Mouse (Mus musculus) kidney, postnatal 0 days (tissue): Measurements from ENCODE around the gene Mef2b. TPM values are rescaled to one million over a fixed set of nuclear protein-coding genes. Genes with fewer than 3 reads are reported as not detected.
"Not testable (repeated sequence)": the region's sequence is repeated elsewhere in the genome, so short reads cannot be mapped to it uniquely, and the experiment has no call there.

ENCODE experiments used
- ATAC-seq: fragments of 200-750 bp; cut with Nextera tagmentation; replicated peaks from 2 replicates; pipeline ENCODE4 v1.8.0; 2017; ENCODE audit warnings: low read depth, moderate number of reproducible peaks, moderate TSS enrichment, moderate library complexity; ENCODE audit not compliant: low FRiP score
- DNase-seq: peaks from one replicate; pipeline ENCODE4 v3.0.0-alpha.2; 2016; ENCODE audit warnings: low spot score
- H3K27ac ChIP-seq: fragments of 300-500 bp; sonication (generic); 2 replicates; pipeline ENCODE4 v1.5.1; 2014; ENCODE audit warnings: mild to moderate bottlenecking
- H3K27me3 ChIP-seq: fragments of 300-500 bp; sonication (generic); 2 replicates; pipeline ENCODE4 v1.6.1; 2014; ENCODE audit warnings: low read length, mixed read lengths; ENCODE audit not compliant: insufficient read depth
- H3K36me3 ChIP-seq: fragments of 300-500 bp; sonication (generic); 2 replicates; pipeline ENCODE4 v1.6.1; 2014; ENCODE audit warnings: low read length, mixed read lengths; ENCODE audit not compliant: insufficient read depth
- H3K4me1 ChIP-seq: fragments of 300-500 bp; sonication (generic); replicated peaks from 2 replicates; pipeline ENCODE4 v1.6.1; 2014; ENCODE audit warnings: antibody characterized with exemption, low read length, mixed read lengths; ENCODE audit not compliant: insufficient read depth
- H3K4me2 ChIP-seq: fragments of 300-500 bp; sonication (generic); 2 replicates; pipeline ENCODE4 v1.6.1; 2014; ENCODE audit warnings: mild to moderate bottlenecking, low read length, moderate library complexity, mixed read lengths
- H3K4me3 ChIP-seq: fragments of 300-500 bp; sonication (generic); replicated peaks from 2 replicates; pipeline ENCODE4 v1.5.1; 2014; ENCODE audit warnings: low read depth, low read length
- H3K9ac ChIP-seq: fragments of 300-500 bp; sonication (generic); 2 replicates; pipeline ENCODE4 v1.6.1; 2014; ENCODE audit warnings: low read depth, low read length
- H3K9me3 ChIP-seq: fragments of 300-500 bp; sonication (generic); replicated peaks from 2 replicates; pipeline ENCODE4 v1.6.1; 2016; ENCODE audit warnings: low read length, inconsistent platforms, mixed read lengths
- CTCF ChIP-seq: IDR thresholded peaks from 2 replicates; pipeline ENCODE4 v1.5.1; 2016; ENCODE audit warnings: antibody characterized with exemption, low read depth, mild to moderate bottlenecking, moderate library complexity
- WGBS: fragments of 180-500 bp; shearing (Covaris S2); extraction: QIAGEN DNeasy Blood & Tissue Kit; methylation state at CpG from one replicate; pipeline ENCODE4 v1.1.7; 2014; 5-methylcytosine and 5-hydroxymethylcytosine counted together
- microRNA-seq: library from miRNA; unstranded; fragments of <30 nt; microRNA quantifications from one replicate; pipeline ENCODE4, GENCODE M21; 2016
- polyA plus RNA-seq: library from polyadenylated mRNA; unstranded; fragments of >200 nt; fragmentation: Nextera tagmentation; extraction: Ambion mirVana; gene quantifications from 2 replicates; pipeline ENCODE4 v1.2.1, GENCODE M21; 2015

Gene Mef2b
- polyA plus RNA-seq, 1 experiment from 2014 or later, result 0.28 TPM

GRCm38 (mm10) chr8:70211726-70212111 is 72.2 kb downstream of the Mef2b start:
- Histone ChIP-seq H3K27ac (peak overlapping the region; percentile 81), H3K27me3 (no peaks in the 10 kb centered on the region), H3K36me3 (no peaks in the 10 kb centered on the region), H3K9ac (peak overlapping the region; percentile 58), H3K4me3 (peak overlapping the region; percentile 62), H3K4me2 (peak overlapping the region; percentile 98), H3K9me3 (no peaks in the 10 kb centered on the region), H3K4me1 (peaks cover 5% of the 10 kb centered on the region)
- WGBS, result under 1% methylated on average over 31 of the region's 31 CpGs
- no peak for ATAC-seq
- DNase-seq, result no peak
- TF ChIP-seq CTCF, result no peak

GRCm38 (mm10) chr8:70212112-70213055 is 72.9 kb downstream of the Mef2b start, which contains the start of gene Slc25a42:
Gene Slc25a42, minus strand, starts transcription at chr8:70212305.
- ATAC-seq, result peak; percentile 99
- peak within 1 kb of the TSS; percentile 58 for H3K9ac ChIP-seq
- WGBS, result under 1% methylated on average over 66 of the region's 66 CpGs
- H3K4me2 ChIP-seq, result peak within 1 kb of the TSS; percentile 98
- no peaks in the 10 kb centered on the region for H3K27me3 ChIP-seq
- H3K27ac ChIP-seq, result peak within 1 kb of the TSS; percentile 81
- peak within 1 kb of the TSS; percentile 62 for H3K4me3 ChIP-seq
- DNase-seq, result peak; percentile 99
- H3K9me3 ChIP-seq, result no peaks in the 10 kb centered on the region
- TF ChIP-seq CTCF, result peak; percentile 10; the same call in 1 of the 2 replicates
- H3K4me1 ChIP-seq, result peaks cover 5% of the 10 kb centered on the region
- no peaks in the 10 kb centered on the region for H3K36me3 ChIP-seq

GRCm38 (mm10) chr8:70214411-70214810 is 74.9 kb downstream of the Mef2b start:
- ATAC-seq, result no peak
- no peaks in the 10 kb centered on the region for H3K9me3 ChIP-seq

GRCm38 (mm10) chr8:70215092-70215491 is 75.6 kb downstream of the Mef2b start:
- H3K9me3 ChIP-seq, result no peaks in the 10 kb centered on the region
- 75% methylated on average over 5 of the region's 5 CpGs for WGBS
- H3K4me3 ChIP-seq, result no peak overlapping the region
- no peak for TF ChIP-seq CTCF
- no peak overlapping the region for H3K4me2 ChIP-seq
- H3K9ac ChIP-seq, result no peak overlapping the region
- H3K4me1 ChIP-seq, result peaks cover 5% of the 10 kb centered on the region
- no peaks in the 10 kb centered on the region for H3K27me3 ChIP-seq
- no peak for ATAC-seq
- H3K27ac ChIP-seq, result no peak overlapping the region
- DNase-seq, result no peak
- H3K36me3 ChIP-seq, result no peaks in the 10 kb centered on the region

More at GRCm38 (mm10) chr8:70214411-70214810, 74.9 kb downstream of the Mef2b start:
- Histone ChIP-seq H3K27ac (no peak overlapping the region), H3K27me3 (no peaks in the 10 kb centered on the region), H3K4me3 (no peak overlapping the region), H3K9ac (no peak overlapping the region), H3K4me1 (peaks cover 5% of the 10 kb centered on the region), H3K36me3 (no peaks in the 10 kb centered on the region), H3K4me2 (no peak overlapping the region)
- WGBS, result 63% methylated on average over 3 of the region's 3 CpGs
- no peak for TF ChIP-seq CTCF
- no peak for DNase-seq

DNA sequence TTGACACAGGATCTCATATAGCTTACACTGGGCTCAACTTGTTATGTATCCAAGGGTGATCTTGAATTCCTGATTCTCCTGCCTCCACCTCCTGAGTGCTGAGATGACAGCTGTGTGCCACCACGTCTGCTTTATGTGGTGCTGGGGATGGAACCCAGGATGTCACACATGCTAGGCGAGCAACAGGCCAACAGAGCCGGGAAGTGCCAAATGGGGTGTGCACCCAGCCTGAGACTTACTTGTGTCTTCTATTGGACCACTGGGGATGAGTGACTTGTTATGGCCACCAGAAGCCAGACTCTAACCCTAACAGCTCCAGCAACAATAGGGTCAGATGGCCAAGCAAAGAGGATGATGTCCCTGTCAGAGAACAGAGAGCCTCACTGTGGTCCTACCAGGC is 76.7 kb downstream of the Mef2b start:
- WGBS, result 80% methylated on average over 3 of the region's 3 CpGs
- H3K4me3 ChIP-seq, H3K4me1 ChIP-seq, H3K27me3 ChIP-seq, H3K9ac ChIP-seq, H3K9me3 ChIP-seq, H3K4me2 ChIP-seq, ATAC-seq, H3K27ac ChIP-seq, H3K36me3 ChIP-seq, DNase-seq: not testable (repeated sequence)

DNA sequence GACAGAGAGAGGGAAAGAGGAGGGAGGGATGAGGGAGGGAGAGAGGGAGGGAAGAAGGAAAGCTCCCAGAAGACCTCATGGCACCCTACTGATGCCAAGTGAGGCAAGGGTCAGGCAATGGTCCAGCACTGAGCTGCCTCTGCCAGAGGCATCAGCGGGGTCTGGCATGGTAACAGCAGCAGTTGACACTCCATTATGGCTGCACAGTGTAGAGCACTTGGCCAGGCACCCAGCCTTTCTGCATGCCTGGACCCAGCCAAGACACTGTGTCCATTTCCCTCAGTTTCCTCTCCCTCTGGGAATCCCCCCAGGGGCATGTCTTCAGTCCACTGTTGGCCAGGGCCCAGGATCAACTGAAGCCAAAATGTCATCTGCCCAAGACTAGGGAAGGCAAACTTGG is 77.1 kb downstream of the Mef2b start:
- 64% methylated on average over 1 of the region's 1 CpGs for WGBS
- H3K9me3 ChIP-seq, result no peaks in the 10 kb centered on the region
- no peak overlapping the region for H3K4me2 ChIP-seq
- no peaks in the 10 kb centered on the region for H3K27me3 ChIP-seq
- ATAC-seq, result no peak
- TF ChIP-seq CTCF, result no peak
- H3K36me3 ChIP-seq, result no peaks in the 10 kb centered on the region
- H3K9ac ChIP-seq, result no peak overlapping the region
- H3K4me1 ChIP-seq, result peaks cover 2% of the 10 kb centered on the region
- no peak overlapping the region for H3K4me3 ChIP-seq
- DNase-seq, result no peak
- H3K27ac ChIP-seq, result no peak overlapping the region

Small RNA genes lying within 50 kb of the gene (microRNA-seq; reads per million reads assigned to microRNA genes)
- gene Mir7066, result not detected

Other genes with a start within 250 kb of the Mef2b start
- 3.8 and 4.0 TPM in 2 replicates for gene Tssk6, start 237.5 kb upstream of the Mef2b start, polyA plus RNA-seq
- 288 and 310 TPM in 2 replicates for gene Ndufa13, start 237.2 kb upstream of the Mef2b start, polyA plus RNA-seq
- gene Yjefn3, start 237.0 kb upstream of the Mef2b start, polyA plus RNA-seq, result 4.8 and 5.2 TPM in 2 replicates
- 41.7 and 49.5 TPM in 2 replicates for gene Gatad2a, start 143.3 kb upstream of the Mef2b start, polyA plus RNA-seq
- gene Mau2, start 97.0 kb upstream of the Mef2b start, polyA plus RNA-seq, result 33.8 and 36.8 TPM in 2 replicates
- gene Sugp1, start 96.9 kb upstream of the Mef2b start, polyA plus RNA-seq, result 33.2 and 34.4 TPM in 2 replicates
- gene Tm6sf2, start 66.8 kb upstream of the Mef2b start, polyA plus RNA-seq, result 0.71 and 1.1 TPM in 2 replicates
- gene Hapln4, start 56.3 kb upstream of the Mef2b start, polyA plus RNA-seq, result not detected in 2 replicates
- gene Ncan, start 18.8 kb upstream of the Mef2b start, polyA plus RNA-seq, result 0.03 TPM in 2 replicates
- gene Nr2c2ap, start 8.4 kb upstream of the Mef2b start, polyA plus RNA-seq, result 30.1 and 34.1 TPM in 2 replicates
- gene Rfxank, start 557 bp upstream of the Mef2b start, polyA plus RNA-seq, result 13.4 and 13.7 TPM in 2 replicates
- gene Borcs8, start 212 bp upstream of the Mef2b start, polyA plus RNA-seq, result 48.3 and 49.3 TPM in 2 replicates
- 52.3 and 62.4 TPM in 2 replicates for gene Tmem161a, start 32.6 kb downstream of the Mef2b start, polyA plus RNA-seq
- 5.6 TPM in 2 replicates for gene Slc25a42, start 72.6 kb downstream of the Mef2b start, polyA plus RNA-seq
- gene Sugp2, start 94.5 kb downstream of the Mef2b start, polyA plus RNA-seq, result 14.0 and 17.1 TPM in 2 replicates
- 14.1 and 16.7 TPM in 2 replicates for gene Armc6, start 94.8 kb downstream of the Mef2b start, polyA plus RNA-seq
- gene Homer3, start 143.1 kb downstream of the Mef2b start, polyA plus RNA-seq, result 48.9 and 50.0 TPM in 2 replicates
- gene Ddx49, start 162.8 kb downstream of the Mef2b start, polyA plus RNA-seq, result 41.0 and 43.0 TPM in 2 replicates
- gene Cope, start 162.8 kb downstream of the Mef2b start, polyA plus RNA-seq, result 309 and 334 TPM in 2 replicates
- 1.9 and 2.1 TPM in 2 replicates for gene Cers1, start 176.1 kb downstream of the Mef2b start, polyA plus RNA-seq
- 3.8 and 4.0 TPM in 2 replicates for gene Gdf1, start 190.1 kb downstream of the Mef2b start, polyA plus RNA-seq
- 11.6 and 12.5 TPM in 2 replicates for gene Upf1, start 213.6 kb downstream of the Mef2b start, polyA plus RNA-seq
- 0.24 and 0.28 TPM in 2 replicates for gene Comp, start 233.8 kb downstream of the Mef2b start, polyA plus RNA-seq